Mouse (Mus musculus) ES-E14 (cell line): ENCODE data around the gene Zfp512. TPM values are rescaled to one million over a fixed set of nuclear protein-coding genes. Genes with fewer than 3 reads are reported as not detected.
"Not testable (repeated sequence)": the region's sequence is repeated elsewhere in the genome, so short reads cannot be mapped to it uniquely, and the experiment has no call there.

Source experiments
- DNase-seq: peaks from one replicate; pipeline ENCODE4 v3.0.0-alpha.2; 2013; ENCODE audit warnings: low read depth, low spot score
- H3K27ac ChIP-seq: 2 replicates; pipeline ENCODE4 v1.5.1; 2012; ENCODE audit warnings: low read depth, mild to moderate bottlenecking, low read length, moderate library complexity, mixed read lengths; ENCODE audit not compliant: poor library complexity, insufficient read depth, severe bottlenecking
- H3K36me3 ChIP-seq: 2 replicates; pipeline ENCODE4 v1.6.1; 2012; ENCODE audit warnings: mild to moderate bottlenecking, low read length, moderate library complexity, mixed read lengths; ENCODE audit not compliant: control insufficient read depth, poor library complexity, insufficient read depth, severe bottlenecking
- H3K4me1 ChIP-seq, 2 experiments: fragments of 150-350 bp in 1 of 2; sonication (generic) in 1 of 2; 2 replicates each; pipeline ENCODE4 v1.6.1; 2012; ENCODE audit warnings: low read length in 2 of 2, mild to moderate bottlenecking in 1 of 2, mixed read lengths in 1 of 2; ENCODE audit not compliant: control insufficient read depth in 2 of 2, insufficient read depth in 2 of 2, poor library complexity in 1 of 2
- H3K4me3 ChIP-seq, 2 experiments: fragments of 150-350 bp in 1 of 2; sonication (generic) in 1 of 2; 2 replicates each; pipeline ENCODE4 v1.5.1; 2012; ENCODE audit warnings: low read length in 2 of 2, low read depth in 1 of 2, mild to moderate bottlenecking in 1 of 2, mixed read lengths in 1 of 2; ENCODE audit not compliant: insufficient read depth in 1 of 2, poor library complexity in 1 of 2, severe bottlenecking in 1 of 2
- H3K9ac ChIP-seq: 2 replicates; pipeline ENCODE4 v1.6.1; 2012; ENCODE audit warnings: low read depth, mild to moderate bottlenecking, low read length, mixed read lengths; ENCODE audit not compliant: poor library complexity, insufficient read depth, severe bottlenecking
- H3K9me3 ChIP-seq: fragments of 150-350 bp; sonication (generic); 2 replicates; pipeline ENCODE4 v1.6.1; 2012; ENCODE audit warnings: low read depth, mild to moderate bottlenecking, low read length; ENCODE audit not compliant: control insufficient read depth, insufficient read depth
- CHD2 ChIP-seq: IDR thresholded peaks from 2 replicates; pipeline ENCODE4 v1.6.1; 2014; ENCODE audit warnings: mild to moderate bottlenecking, low read depth, low read length, inconsistent platforms
- HCFC1 ChIP-seq: IDR thresholded peaks from 2 replicates; pipeline ENCODE4 v1.6.1; 2012; ENCODE audit warnings: low read length, inconsistent platforms, borderline replicate concordance; ENCODE audit not compliant: insufficient read depth
- MAFK ChIP-seq: IDR thresholded peaks from 2 replicates; pipeline ENCODE4 v1.6.1; 2014; ENCODE audit warnings: mild to moderate bottlenecking, low read depth, low read length, inconsistent platforms; ENCODE audit not compliant: insufficient read depth
- ZC3H11A ChIP-seq: IDR thresholded peaks from 2 replicates; pipeline ENCODE4 v1.6.1; 2012; ENCODE audit warnings: low read depth, mild to moderate bottlenecking, inconsistent platforms, low read length, borderline replicate concordance
- ZNF384 ChIP-seq: IDR thresholded peaks from 2 replicates; pipeline ENCODE4 v1.6.1; 2012; ENCODE audit warnings: low read depth, low read length, inconsistent platforms
- in situ Hi-C, 2 experiments: fragments of 600-800 bp; cut with MboI; formaldehyde crosslinking; loops; one replicate each; pipeline ENCODE4 v1.15.1; 2025; ENCODE audit warnings: low sequenced_read_pairs in 2 of 2, inconsistent platforms in 1 of 2; ENCODE audit not compliant: unreplicated experiment in 2 of 2
- total RNA-seq: library from RNA; depleted of rRNA; stranded (reverse); fragments of 300-350 nt; gene quantifications from 2 replicates; pipeline ENCODE4 v1.2.3, GENCODE M21; 2012; rRNA removed

The Zfp512 gene
- total RNA-seq: 29.5 and 32.3 TPM in 2 replicates

- in situ Hi-C loops: no loop called here
- no peaks in the 10 kb centered on the region for H3K9me3 ChIP-seq
- H3K36me3 ChIP-seq: no peaks in the 10 kb centered on the region
- H3K9ac ChIP-seq: peak within 1 kb of the TSS; percentile 89
- H3K27ac ChIP-seq: peak within 1 kb of the TSS; percentile 76; the same call in 1 of the 2 replicates
- H3K4me1 ChIP-seq: peaks cover 3% of the 10 kb centered on the region in 2 experiments; a peak in 2 of 4 replicates
- H3K4me3 ChIP-seq: peak within 1 kb of the TSS; percentile 79 to 92
- TF ChIP-seq ZNF384 (peak; percentile 84; the same call in 1 of the 2 replicates), MAFK (no peak), HCFC1 (peak; percentile 67; the same call in 1 of the 2 replicates), ZC3H11A (no peak)
- peak; percentile 97 for DNase-seq
Measured at GRCm38 (mm10) chr5:31451878-31452561, at the start of gene Zfp512. Gene Zfp512 (plus strand): TSS chr5:31452431.

GRCm38 (mm10) chr5:31434727-31435126 is 17.5 kb upstream of the Zfp512 start:
- H3K4me1 ChIP-seq, DNase-seq, H3K9me3 ChIP-seq, H3K9ac ChIP-seq, H3K36me3 ChIP-seq, H3K4me3 ChIP-seq, H3K27ac ChIP-seq, in situ Hi-C loops: not testable (repeated sequence)

- in situ Hi-C loops: no loop called here
- Histone ChIP-seq H3K9ac (no peak overlapping the region), H3K4me1 (peaks cover 3% of the 10 kb centered on the region in 2 experiments; a peak in 2 of 4 replicates), H3K27ac (no peak overlapping the region), H3K9me3 (no peaks in the 10 kb centered on the region), H3K36me3 (no peaks in the 10 kb centered on the region), H3K4me3 (no peak overlapping the region)
- no peak for DNase-seq
- TF ChIP-seq CHD2: no peak
- no peak for TF ChIP-seq HCFC1
- TF ChIP-seq ZC3H11A: no peak
- no peak for TF ChIP-seq ZNF384
- no peak for TF ChIP-seq MAFK
Measured at GRCm38 (mm10) chr5:31451336-31451735, 895 bp upstream of the Zfp512 start.

GRCm38 (mm10) chr5:31452562-31452878 is 289 bp downstream of the Zfp512 start:
- Histone ChIP-seq H3K9ac (peak overlapping the region; percentile 89), H3K36me3 (no peaks in the 10 kb centered on the region), H3K9me3 (no peaks in the 10 kb centered on the region), H3K4me3 (peak overlapping the region; percentile 79 to 92), H3K27ac (peak overlapping the region; percentile 76; the same call in 1 of the 2 replicates), H3K4me1 (peaks cover 3% of the 10 kb centered on the region in 2 experiments; a peak in 2 of 4 replicates)
- DNase-seq: no peak
- TF ChIP-seq HCFC1: no peak; the same call in 1 of the 2 replicates
- TF ChIP-seq CHD2: no peak
- peak; percentile 96 for TF ChIP-seq ZNF384
- in situ Hi-C loops: no loop called here

- Histone ChIP-seq H3K36me3 (no peaks in the 10 kb centered on the region), H3K4me1 (peaks cover 3% of the 10 kb centered on the region in 2 experiments; a peak in 2 of 4 replicates), H3K27ac (no peak overlapping the region), H3K9ac (peak overlapping the region; percentile 76), H3K4me3 (peak overlapping the region; percentile 69 to 79), H3K9me3 (no peaks in the 10 kb centered on the region)
- no peak for TF ChIP-seq HCFC1
- TF ChIP-seq CHD2: no peak
- TF ChIP-seq MAFK: no peak
- no peak for TF ChIP-seq ZC3H11A
- no peak for TF ChIP-seq ZNF384
- in situ Hi-C loops: no loop called here
- no peak for DNase-seq
Measured at GRCm38 (mm10) chr5:31452886-31453410, 717 bp downstream of the Zfp512 start.
